In the genomic region with DNA sequence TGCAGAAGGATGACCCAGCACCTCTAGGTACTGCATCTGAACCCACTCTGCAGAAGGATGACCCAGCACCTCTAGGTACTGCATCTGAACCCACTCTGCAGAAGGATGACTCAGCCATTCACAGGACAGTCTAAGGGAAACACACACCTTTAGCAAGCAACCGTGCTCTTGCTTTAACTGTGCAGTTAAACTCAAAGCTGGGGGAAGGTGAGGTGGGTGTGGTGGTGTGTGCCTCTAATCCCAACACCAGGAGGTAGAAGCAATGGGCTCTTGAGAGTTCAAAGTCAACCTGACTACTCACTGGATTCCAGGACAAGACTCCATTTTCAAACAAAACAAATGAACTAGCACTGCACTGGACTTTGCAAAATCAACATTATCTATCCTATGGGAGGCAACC, we compare ENCODE assay signal across 22 mouse cellular contexts. TPM values are rescaled to one million over a fixed set of nuclear protein-coding genes. Genes with fewer than 3 reads are reported as not detected.
DNase-seq lines count a peak whose midpoint lies in the region; ATAC-seq and TF ChIP-seq lines count a peak whose summit lies in the region.
"Had no signal": no experiment of that assay in that cellular context is flagged by ENCODE, and none has a peak within 500 bp of the region (broad histone marks: within the 10 kb centered on the region; RNA-seq: fewer than 3 reads in every experiment).

No protein-coding gene starts in this region.

- no peak for TF ChIP-seq CTCF in intestine, postnatal 0 days (IDR thresholded peaks at IDR 0.05; ENCODE audit: low read depth)
- TF ChIP-seq CTCF in stomach, postnatal 0 days (IDR thresholded peaks at IDR 0.05; ENCODE audit: low read depth) = no peak

- no peaks in the 10 kb centered on the region for H3K9me3 ChIP-seq in intestine, postnatal 0 days (ENCODE audit: control insufficient read depth)
- no peaks in the 10 kb centered on the region for H3K9me3 ChIP-seq in intestine, embryonic 16.5 days (ENCODE audit: control insufficient read depth, low read length)
- no peaks in the 10 kb centered on the region for H3K9me3 ChIP-seq in stomach, postnatal 0 days (ENCODE audit: control insufficient read depth, low read length)
- H3K9me3 ChIP-seq: G1E had no signal

- H3K4me2 ChIP-seq in intestine, postnatal 0 days (replicated peaks; ENCODE audit: low read depth) = no peak overlapping the region
- H3K4me2 ChIP-seq in intestine, embryonic 16.5 days (ENCODE audit: low read depth, low read length) = no peak overlapping the region
- H3K4me2 ChIP-seq in stomach, postnatal 0 days (replicated peaks; ENCODE audit: low read depth) = no peak overlapping the region

- 0 out of 2 replicates have a peak, but pooled peaks cover 3% of the 10 kb centered on the region for H3K36me3 ChIP-seq in intestine, postnatal 0 days (ENCODE audit: control insufficient read depth, insufficient read depth)
- H3K36me3 ChIP-seq in intestine, embryonic 16.5 days (ENCODE audit: control insufficient read depth, insufficient read depth, low read length) = no peaks in the 10 kb centered on the region
- no peaks in the 10 kb centered on the region for H3K36me3 ChIP-seq in stomach, postnatal 0 days (ENCODE audit: control insufficient read depth, insufficient read depth, low read length)

- H3K4me3 ChIP-seq in intestine, postnatal 0 days (ENCODE audit: low read depth, low read length) = no peak overlapping the region
- no peak overlapping the region for H3K4me3 ChIP-seq in intestine, embryonic 16.5 days (ENCODE audit: low read length)
- H3K4me3 ChIP-seq in stomach, postnatal 0 days (ENCODE audit: low read depth, low read length) = no peak overlapping the region

- H3K27me3 ChIP-seq in intestine, postnatal 0 days (replicated peaks; ENCODE audit: control insufficient read depth, insufficient read depth, low read length) = no peaks in the 10 kb centered on the region
- no peaks in the 10 kb centered on the region for H3K27me3 ChIP-seq in intestine, embryonic 16.5 days (replicated peaks; ENCODE audit: control insufficient read depth, insufficient read depth, low read length)
- H3K27me3 ChIP-seq in stomach, postnatal 0 days (ENCODE audit: control insufficient read depth, insufficient read depth, low read length) = no peaks in the 10 kb centered on the region
- H3K27me3 ChIP-seq: CH12.LX, Patski had no signal

- intact Hi-C loops in heart, postnatal 14 days (cut with DNase I) = no loop called here

- no peak for TF ChIP-seq EP300 in stomach, postnatal 0 days (optimal IDR thresholded peaks at IDR 0.05)

- 0 out of 2 replicates have a peak, but pooled peaks have one; percentile 32 for ATAC-seq in intestine, postnatal 0 days
- no peak for ATAC-seq in intestine, embryonic 16.5 days
- 0 out of 2 replicates have a peak, but pooled peaks have one; percentile 51 for ATAC-seq in stomach, postnatal 0 days (ENCODE audit: low FRiP score, low TSS enrichment)
- ATAC-seq: activated CD4-positive, CD25-positive, alpha-beta regulatory T cell, adult 4 months; CD4-positive, CD25-positive, alpha-beta regulatory T cell, adult 4 months; Patski had no signal

- 39% methylated on average over 1 of the region's 1 CpGs for WGBS in intestine, postnatal 0 days
- WGBS in intestine, embryonic 16.5 days = 70% methylated on average over 1 of the region's 1 CpGs
- WGBS in stomach, postnatal 0 days = 42% methylated on average over 1 of the region's 1 CpGs

- no peak overlapping the region for H3K9ac ChIP-seq in intestine, postnatal 0 days (ENCODE audit: low read depth, low read length)
- no peak overlapping the region for H3K9ac ChIP-seq in intestine, embryonic 16.5 days (ENCODE audit: low read depth, low read length)
- H3K9ac ChIP-seq in stomach, postnatal 0 days (ENCODE audit: low read length) = no peak overlapping the region

- DNase-seq in heart, adult 11 months = peak; percentile 68
- no peak for DNase-seq in heart, postnatal 14 days
- DNase-seq in stomach, postnatal 0 days (ENCODE audit: low spot score) = peak; percentile 37
- DNase-seq in cerebellum, adult 18-20 months = no peak
- DNase-seq: adrenal gland, adult 2 months; adrenal gland, adult 8-10 months; adrenal gland, postnatal 10 days; adrenal gland, postnatal 14 days; adrenal gland, postnatal 25 days; adrenal gland, postnatal 36 days; B cell, adult 2 months; cerebellum, adult 11 months; cerebellum, adult 11-12 months; cerebellum, adult 2 months had no signal

- H3K27ac ChIP-seq in intestine, postnatal 0 days (ENCODE audit: low read depth, low read length) = no peak overlapping the region
- no peak overlapping the region for H3K27ac ChIP-seq in intestine, embryonic 16.5 days (ENCODE audit: low read length)
- H3K27ac ChIP-seq in stomach, postnatal 0 days (replicated peaks) = no peak overlapping the region

- H3K4me1 ChIP-seq in intestine, postnatal 0 days (replicated peaks; ENCODE audit: control insufficient read depth, insufficient read depth, low read length) = no peaks in the 10 kb centered on the region
- H3K4me1 ChIP-seq in intestine, embryonic 16.5 days (ENCODE audit: control insufficient read depth, insufficient read depth, low read length) = peaks cover 26% of the 10 kb centered on the region
- H3K4me1 ChIP-seq in stomach, postnatal 0 days (replicated peaks; ENCODE audit: control insufficient read depth, insufficient read depth) = peaks cover 3% of the 10 kb centered on the region; the same call in 1 of the 2 replicates

RNA-seq across cellular contexts. Expression of gene Mrtfa, which starts 5.6 kb away (rescaled TPM):
- total RNA-seq in heart, postnatal 14 days (2021) = 10 to 100 TPM; 12.3 to 13.9 TPM
- 9.0 and 10.3 TPM in 2 replicates for polyA plus RNA-seq in intestine, postnatal 0 days (2015; fragmentation: Nextera tagmentation; extraction: Ambion mirVana)
- polyA plus RNA-seq in intestine, embryonic 16.5 days (2015; fragmentation: Nextera tagmentation; extraction: Ambion mirVana) = 13.7 and 16.5 TPM in 2 replicates
- 12.6 and 14.3 TPM in 2 replicates for polyA plus RNA-seq in stomach, postnatal 0 days (2015; fragmentation: Nextera tagmentation; extraction: Ambion mirVana)

RNA-seq across cellular contexts. Expression of gene Mchr1, which starts 50.4 kb away (rescaled TPM):
- not detected for total RNA-seq in heart, postnatal 14 days (2021)
- 1.5 and 2.1 TPM in 2 replicates for polyA plus RNA-seq in intestine, postnatal 0 days (2015; fragmentation: Nextera tagmentation; extraction: Ambion mirVana)
- polyA plus RNA-seq in intestine, embryonic 16.5 days (2015; fragmentation: Nextera tagmentation; extraction: Ambion mirVana) = 0.97 and 1.2 TPM in 2 replicates
- 3.0 and 4.9 TPM in 2 replicates for polyA plus RNA-seq in stomach, postnatal 0 days (2015; fragmentation: Nextera tagmentation; extraction: Ambion mirVana)
- total RNA-seq: CH12.LX, MEL had no signal
- polyA plus RNA-seq: CD4-positive, CD25-positive, alpha-beta regulatory T cell, adult 4 months; G1E had no signal

Comparison
In these comparisons a context has a peak if more than half of its experiments do, and no peak if none do; other contexts are left out.
1. DNase-seq: peak in heart, adult 11 months (single experiment) and stomach, postnatal 0 days (single experiment); none in heart, postnatal 14 days (0 of 2) and cerebellum, adult 18-20 months (0 of 2).